ENCODE assay signal across 8 mouse cellular contexts in the genomic region with DNA sequence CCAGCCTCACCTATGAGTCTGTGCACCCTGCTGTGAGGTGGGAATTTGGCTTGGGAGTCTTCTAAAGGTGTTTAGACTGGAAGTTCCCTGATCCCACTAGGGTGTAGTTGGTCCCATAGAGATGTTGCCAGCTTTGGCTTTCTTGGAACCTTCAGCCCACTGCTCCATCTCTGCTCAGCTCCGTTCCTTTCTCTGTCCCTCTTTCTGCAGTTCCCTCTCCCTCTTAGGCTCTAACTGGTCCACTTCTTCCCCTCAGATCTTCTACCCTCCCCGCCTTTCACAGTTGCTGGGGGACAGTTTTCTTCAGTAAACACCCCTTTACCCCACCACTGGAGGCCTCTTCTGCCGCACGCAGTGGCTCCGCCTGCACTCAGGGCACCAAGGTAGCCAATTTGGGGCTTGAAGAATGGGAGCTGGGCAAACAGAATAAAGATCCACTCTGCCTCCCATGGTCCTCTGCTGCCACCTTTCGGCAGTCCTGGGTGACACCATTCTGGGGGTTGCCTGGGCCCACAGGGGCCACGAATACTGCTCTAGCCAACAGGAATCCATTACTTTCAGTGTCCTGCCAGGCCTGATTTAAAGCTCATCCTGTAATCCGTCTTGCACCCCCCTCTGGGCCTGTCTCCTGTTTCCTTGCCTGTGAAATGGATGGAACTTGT.
DNase-seq lines count a peak whose midpoint lies in the region; ATAC-seq lines count a peak whose summit lies in the region.

No protein-coding gene starts in this region.

- no peaks in the 10 kb centered on the region for H3K27me3 ChIP-seq in forebrain, embryonic 15.5 days
- H3K27me3 ChIP-seq in hindbrain, embryonic 13.5 days = peaks cover 60% of the 10 kb centered on the region

- no peak overlapping the region for H3K4me2 ChIP-seq in forebrain, embryonic 15.5 days (replicated peaks)
- H3K4me2 ChIP-seq in hindbrain, embryonic 13.5 days = no peak overlapping the region

- peak; percentile 82 for ATAC-seq in forebrain, embryonic 15.5 days (replicated peaks)
- ATAC-seq in hindbrain, embryonic 13.5 days (ENCODE audit: low FRiP score) = peak; percentile 78
- ATAC-seq in megakaryocyte-erythroid progenitor cell, adult 5-6 weeks (replicated peaks; ENCODE audit: low FRiP score, low TSS enrichment, poor library complexity, severe bottlenecking) = peak; percentile 90

- no peak overlapping the region for H3K27ac ChIP-seq in forebrain, embryonic 15.5 days (replicated peaks)
- H3K27ac ChIP-seq in hindbrain, embryonic 13.5 days = no peak overlapping the region

- H3K36me3 ChIP-seq in forebrain, embryonic 15.5 days = no peaks in the 10 kb centered on the region
- no peaks in the 10 kb centered on the region for H3K36me3 ChIP-seq in hindbrain, embryonic 13.5 days

- 25% methylated on average over 8 of the region's 8 CpGs for WGBS in forebrain, embryonic 15.5 days
- WGBS in hindbrain, embryonic 13.5 days = 17% methylated on average over 8 of the region's 8 CpGs

- H3K9me3 ChIP-seq in forebrain, embryonic 15.5 days = no peaks in the 10 kb centered on the region
- no peaks in the 10 kb centered on the region for H3K9me3 ChIP-seq in hindbrain, embryonic 13.5 days

- no peak overlapping the region for H3K4me3 ChIP-seq in forebrain, embryonic 15.5 days
- no peak overlapping the region for H3K4me3 ChIP-seq in hindbrain, embryonic 13.5 days

- peak; percentile 35 for DNase-seq in MN1 (ENCODE audit: low spot score)
- DNase-seq in c-Kit-positive CD71-positive TER-119-positive erythroid progenitor cells, embryonic 14.5 days (ENCODE audit: low spot score) = peak; percentile 15
- DNase-seq in left cerebral cortex, adult 11 months (ENCODE audit: low spot score) = peak; percentile 1
- DNase-seq in right cerebral cortex, postnatal 4 days = peak; percentile 73
- peak; percentile 49 for DNase-seq in yolk sac, embryonic 10.5 days (ENCODE audit: low spot score)

- H3K4me1 ChIP-seq in forebrain, embryonic 15.5 days = no peaks in the 10 kb centered on the region
- no peaks in the 10 kb centered on the region for H3K4me1 ChIP-seq in hindbrain, embryonic 13.5 days (replicated peaks)

- H3K9ac ChIP-seq in forebrain, embryonic 15.5 days (replicated peaks) = no peak overlapping the region
- no peak overlapping the region for H3K9ac ChIP-seq in hindbrain, embryonic 13.5 days

Comparison
In these comparisons a context has a peak if more than half of its experiments do, and no peak if none do; other contexts are left out.
1. DNase-seq: peak in every context shown above with its lines; median percentile 73 in right cerebral cortex, postnatal 4 days; 49 in yolk sac, embryonic 10.5 days; 35 in MN1; 15 in c-Kit-positive CD71-positive TER-119-positive erythroid progenitor cells, embryonic 14.5 days; 1 in left cerebral cortex, adult 11 months.